Mouse (Mus musculus) embryonic facial prominence, embryonic 13.5 days (tissue): ENCODE measurements around the gene Tango2. TPM values are rescaled to one million over a fixed set of nuclear protein-coding genes. Genes with fewer than 3 reads are reported as not detected.
A peak's percentile ranks its signal among the peaks of the same experiment; 100 is the strongest.

Source experiments
- ATAC-seq: fragments of 200-750 bp; cut with Nextera tagmentation; 2 replicates; pipeline ENCODE4 v1.8.0; 2017; ENCODE audit warnings: low read depth; ENCODE audit not compliant: insufficient number of reproducible peaks, insufficient read depth, low FRiP score, low TSS enrichment
- H3K27ac ChIP-seq: fragments of 300-500 bp; sonication (generic); 2 replicates; pipeline ENCODE4 v1.5.1; 2015; ENCODE audit warnings: moderate library complexity, mild to moderate bottlenecking, inconsistent platforms
- H3K27me3 ChIP-seq: fragments of 300-500 bp; sonication (generic); 2 replicates; pipeline ENCODE4 v1.6.1; 2015; ENCODE audit warnings: mild to moderate bottlenecking, inconsistent platforms
- H3K36me3 ChIP-seq: fragments of 300-500 bp; sonication (generic); 2 replicates; pipeline ENCODE4 v1.6.1; 2015; ENCODE audit warnings: mild to moderate bottlenecking, inconsistent platforms
- H3K4me1 ChIP-seq: fragments of 300-500 bp; sonication (generic); 2 replicates; pipeline ENCODE4 v1.6.1; 2015; ENCODE audit warnings: inconsistent platforms
- H3K4me2 ChIP-seq: fragments of 300-500 bp; sonication (generic); 2 replicates; pipeline ENCODE4 v1.6.1; 2015; ENCODE audit warnings: moderate library complexity, mild to moderate bottlenecking, inconsistent platforms
- H3K4me3 ChIP-seq: fragments of 300-500 bp; sonication (generic); 2 replicates; pipeline ENCODE4 v1.5.1; 2015; ENCODE audit warnings: mild to moderate bottlenecking, inconsistent platforms
- H3K9ac ChIP-seq: fragments of 300-500 bp; sonication (generic); 2 replicates; pipeline ENCODE4 v1.6.1; 2015; ENCODE audit warnings: mild to moderate bottlenecking, inconsistent platforms
- H3K9me3 ChIP-seq: fragments of 300-500 bp; sonication (generic); 2 replicates; pipeline ENCODE4 v1.6.1; 2016; ENCODE audit warnings: inconsistent platforms
- WGBS: fragments of 180-500 bp; shearing (Covaris S2); methylation state at CpG from one replicate; pipeline ENCODE4 v1.1.7; 2015; ENCODE audit warnings: mixed read lengths; 5-methylcytosine and 5-hydroxymethylcytosine counted together
- microRNA counts: library from miRNA; unstranded; fragments of <30 nt; microRNA quantifications from one replicate; lab custom pipeline; 2016
- microRNA-seq: library from miRNA; unstranded; fragments of <30 nt; microRNA quantifications from one replicate; pipeline ENCODE4, GENCODE M21; 2016
- polyA plus RNA-seq: library from polyadenylated mRNA; unstranded; fragments of >200 nt; fragmentation: Nextera tagmentation; extraction: Ambion mirVana; gene quantifications from 2 replicates; pipeline ENCODE4 v1.2.1, GENCODE M21; 2015

Gene Tango2
- polyA plus RNA-seq, 1 experiment from 2014 or later, result 30.6 TPM

DNA sequence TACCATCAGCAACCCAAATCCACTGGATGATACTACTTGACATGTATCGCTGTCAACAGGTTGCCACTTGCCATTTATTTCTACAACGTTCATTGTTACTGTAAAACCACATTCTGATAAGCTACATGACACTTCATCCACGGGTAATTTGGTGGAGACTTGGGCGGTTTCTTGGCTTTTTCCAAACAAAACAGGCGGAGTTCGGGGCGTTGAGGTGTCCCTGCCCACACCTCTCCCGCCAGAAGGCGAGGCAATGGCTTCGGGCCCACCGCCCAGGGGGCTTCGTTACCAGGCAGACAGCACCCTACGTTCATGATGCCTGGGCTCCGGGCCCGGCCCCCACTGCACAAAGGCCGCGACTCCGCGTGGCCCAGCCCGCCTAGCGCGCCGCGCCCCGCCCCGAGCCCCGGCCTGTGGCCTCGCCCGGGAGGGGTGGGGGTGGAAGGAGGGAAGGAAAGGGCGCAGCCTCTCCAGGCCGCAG lies 59.3 kb downstream of the Tango2 start:
- peak overlapping the region; percentile 91 for H3K27ac ChIP-seq
- peaks cover 30% of the 10 kb centered on the region for H3K36me3 ChIP-seq
- H3K9ac ChIP-seq, result peak overlapping the region; percentile 95
- H3K4me2 ChIP-seq, result peak overlapping the region; percentile 95
- H3K4me3 ChIP-seq, result peak overlapping the region; percentile 93
- no peaks in the 10 kb centered on the region for H3K9me3 ChIP-seq
- under 1% methylated on average over 17 of the region's 31 CpGs for WGBS
- no peaks in the 10 kb centered on the region for H3K27me3 ChIP-seq
- peak; percentile 77 for ATAC-seq
- peaks cover 29% of the 10 kb centered on the region for H3K4me1 ChIP-seq

DNA sequence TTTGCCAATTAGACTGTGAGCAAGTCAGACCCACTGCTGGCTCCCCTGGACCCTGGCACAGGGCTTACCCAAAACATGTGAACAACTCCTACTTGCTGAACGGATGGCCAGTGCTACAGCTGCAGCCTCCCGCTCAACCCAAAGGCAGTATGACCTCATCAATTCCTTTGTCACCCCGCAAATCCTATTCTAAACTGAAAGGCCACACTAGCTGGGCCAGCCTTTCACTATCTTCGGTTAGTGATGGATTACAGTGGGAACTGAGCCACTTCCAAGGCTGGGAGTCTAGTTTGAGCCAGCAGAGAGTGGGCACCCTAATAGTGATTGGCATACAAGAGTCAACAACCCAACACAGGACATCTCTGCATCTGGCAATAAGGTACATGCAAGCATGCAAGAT lies 59.7 kb downstream of the Tango2 start:
- H3K4me2 ChIP-seq, result peak overlapping the region; percentile 95
- ATAC-seq, result no peak
- 1% methylated on average over 4 of the region's 4 CpGs for WGBS
- H3K27me3 ChIP-seq, result no peaks in the 10 kb centered on the region
- peak overlapping the region; percentile 95 for H3K9ac ChIP-seq
- H3K27ac ChIP-seq, result peak overlapping the region; percentile 91; the same call in 1 of the 2 replicates
- peaks cover 34% of the 10 kb centered on the region for H3K36me3 ChIP-seq
- peaks cover 29% of the 10 kb centered on the region for H3K4me1 ChIP-seq
- no peaks in the 10 kb centered on the region for H3K9me3 ChIP-seq
- H3K4me3 ChIP-seq, result peak overlapping the region; percentile 93

GRCm38 (mm10) chr16:18275166-18275565 lies 72.7 kb downstream of the Tango2 start:
- no peak for ATAC-seq
- H3K4me2 ChIP-seq, result no peak overlapping the region

GRCm38 (mm10) chr16:18268182-18268581 lies 79.7 kb downstream of the Tango2 start:
- H3K9me3 ChIP-seq, result no peaks in the 10 kb centered on the region
- no peaks in the 10 kb centered on the region for H3K4me1 ChIP-seq
- no peak overlapping the region for H3K9ac ChIP-seq
- no peak overlapping the region for H3K4me2 ChIP-seq
- no peak overlapping the region for H3K27ac ChIP-seq
- no peak for ATAC-seq
- H3K27me3 ChIP-seq, result no peaks in the 10 kb centered on the region
- H3K36me3 ChIP-seq, result peaks cover 90% of the 10 kb centered on the region
- WGBS, result 89% methylated on average over 5 of the region's 5 CpGs
- H3K4me3 ChIP-seq, result no peak overlapping the region

More at GRCm38 (mm10) chr16:18275166-18275565, 72.7 kb downstream of the Tango2 start:
- no peaks in the 10 kb centered on the region for H3K4me1 ChIP-seq
- H3K4me3 ChIP-seq, result no peak overlapping the region
- H3K36me3 ChIP-seq, result peaks cover 91% of the 10 kb centered on the region
- H3K9me3 ChIP-seq, result no peaks in the 10 kb centered on the region
- no peak overlapping the region for H3K27ac ChIP-seq
- WGBS, result 70% methylated on average over 2 of the region's 2 CpGs
- H3K27me3 ChIP-seq, result no peaks in the 10 kb centered on the region
- H3K9ac ChIP-seq, result no peak overlapping the region

- Histone ChIP-seq H3K9ac (no peak overlapping the region), H3K9me3 (no peaks in the 10 kb centered on the region), H3K4me2 (no peak overlapping the region), H3K27ac (no peak overlapping the region), H3K36me3 (peaks cover 90% of the 10 kb centered on the region), H3K4me3 (no peak overlapping the region), H3K27me3 (no peaks in the 10 kb centered on the region), H3K4me1 (no peaks in the 10 kb centered on the region)
- no peak for ATAC-seq
- WGBS, result 89% methylated on average over 2 of the region's 2 CpGs
Measured at GRCm38 (mm10) chr16:18265024-18265423, 82.9 kb downstream of the Tango2 start.

GRCm38 (mm10) chr16:18258221-18258620 lies 89.7 kb downstream of the Tango2 start, which contains the start of gene Gm49776:
Gm49776 (minus strand) TSS chr16:18258321.
- Histone ChIP-seq H3K4me1 (no peaks in the 10 kb centered on the region), H3K36me3 (peaks cover 94% of the 10 kb centered on the region), H3K4me2 (no peak within 1 kb of the TSS), H3K9ac (no peak within 1 kb of the TSS), H3K27me3 (no peaks in the 10 kb centered on the region), H3K4me3 (no peak within 1 kb of the TSS), H3K9me3 (no peaks in the 10 kb centered on the region), H3K27ac (no peak within 1 kb of the TSS)
- WGBS, result 97% methylated on average over 2 of the region's 2 CpGs
- ATAC-seq, result no peak

DNA sequence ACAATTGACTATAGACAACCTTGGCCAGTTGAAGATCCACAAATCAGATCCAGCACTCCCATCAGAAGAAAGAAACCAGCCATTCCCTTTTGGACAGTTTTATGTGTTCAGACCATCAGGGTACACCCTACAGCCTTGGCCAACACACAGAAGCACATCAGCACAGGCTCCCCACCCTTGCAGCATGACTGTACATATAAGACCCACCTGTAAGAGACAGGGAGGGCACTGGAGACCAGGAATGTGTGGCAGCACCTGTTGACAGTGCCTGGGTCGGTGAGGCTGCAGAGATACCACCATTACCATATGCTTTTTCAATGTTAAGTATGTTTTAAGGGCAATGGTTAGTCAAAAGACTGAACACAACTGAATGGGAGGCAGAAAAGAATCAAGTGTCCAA lies 94.0 kb downstream of the Tango2 start:
- Histone ChIP-seq H3K27ac (no peak overlapping the region), H3K4me3 (no peak overlapping the region), H3K27me3 (no peaks in the 10 kb centered on the region), H3K9me3 (no peaks in the 10 kb centered on the region), H3K4me1 (peaks cover 24% of the 10 kb centered on the region), H3K4me2 (no peak overlapping the region), H3K36me3 (peaks cover 78% of the 10 kb centered on the region), H3K9ac (no peak overlapping the region)
- 89% methylated on average over 1 of the region's 1 CpGs for WGBS
- no peak for ATAC-seq

- peaks cover 69% of the 10 kb centered on the region for H3K36me3 ChIP-seq
Measured at GRCm38 (mm10) chr16:18252736-18253135, 95.2 kb downstream of the Tango2 start.

DNA sequence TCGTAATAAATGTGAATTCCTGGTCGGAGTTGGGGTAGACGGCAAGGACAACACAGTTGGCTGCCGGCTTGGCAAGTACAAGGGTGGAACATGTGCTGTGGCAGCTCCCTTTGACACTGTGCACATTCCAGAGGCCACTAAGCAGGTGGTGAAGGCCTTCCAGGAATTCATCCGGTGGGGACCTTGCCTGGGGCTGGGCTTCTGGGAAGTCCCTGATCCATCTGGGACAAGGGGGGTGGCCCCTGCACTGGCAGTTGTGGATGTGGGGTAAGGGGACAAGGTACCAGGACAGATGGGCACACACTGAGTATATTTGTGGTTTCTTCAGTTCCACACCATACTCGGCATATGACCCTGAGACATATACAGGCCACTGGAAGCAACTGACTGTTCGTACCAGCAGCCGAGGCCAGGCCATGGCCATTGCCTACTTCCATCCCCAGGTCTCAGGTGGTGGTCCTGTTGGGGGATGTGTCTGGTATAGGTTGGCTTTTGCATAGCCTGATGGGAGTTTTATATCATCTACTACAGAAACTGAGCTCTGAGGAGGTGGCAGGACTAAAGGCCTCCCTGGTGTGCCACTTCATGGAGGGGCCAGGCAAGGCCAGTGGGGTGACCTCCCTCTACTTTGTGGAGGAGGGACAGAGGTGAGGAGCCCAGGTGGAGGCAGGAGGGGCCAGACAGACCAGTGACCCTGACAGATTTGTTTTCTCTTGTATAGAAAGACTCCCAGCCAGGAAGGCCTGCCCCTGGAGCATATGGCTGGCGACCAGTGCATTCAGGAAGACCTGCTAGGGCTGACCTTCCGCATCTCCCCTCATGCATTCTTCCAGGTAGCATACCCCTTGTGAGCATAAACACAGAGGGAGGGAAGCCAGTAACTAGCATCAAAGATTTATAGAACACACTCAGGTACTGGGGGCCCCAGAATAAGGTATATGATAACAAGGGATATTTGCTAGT lies 96.8 kb downstream of the Tango2 start:
- Histone ChIP-seq H3K4me2 (peak overlapping the region; percentile 96), H3K36me3 (peaks cover 63% of the 10 kb centered on the region), H3K27me3 (no peaks in the 10 kb centered on the region), H3K27ac (no peak overlapping the region), H3K9me3 (no peaks in the 10 kb centered on the region), H3K4me3 (peak overlapping the region; percentile 15), H3K9ac (peak overlapping the region; percentile 95), H3K4me1 (peaks cover 39% of the 10 kb centered on the region)
- WGBS, result 74% methylated on average over 10 of the region's 10 CpGs
- ATAC-seq, result no peak

More at GRCm38 (mm10) chr16:18252736-18253135, 95.2 kb downstream of the Tango2 start:
- Histone ChIP-seq H3K4me1 (peaks cover 24% of the 10 kb centered on the region), H3K9ac (no peak overlapping the region), H3K27me3 (no peaks in the 10 kb centered on the region), H3K27ac (no peak overlapping the region), H3K4me2 (no peak overlapping the region), H3K9me3 (no peaks in the 10 kb centered on the region), H3K4me3 (no peak overlapping the region)
- WGBS, result 84% methylated on average over 6 of the region's 6 CpGs
- ATAC-seq, result no peak

MicroRNAs encoded within 50 kb of the gene (microRNA counts, 519-probe panel; counts per million panel counts)
- microRNA mmu-miR-1306 (lab: Ali Mortazavi, UCI) (2,344 counts per million, percentile 58 among the panel's probes with 10 or more counts), microRNA mmu-miR-185 (lab: Ali Mortazavi, UCI) (3,178 counts per million, percentile 74 among the panel's probes with 10 or more counts)

Small RNAs within 50 kb of the gene (microRNA-seq; reads per million reads assigned to microRNA genes)
- gene Gm24572 (2.6 reads per million, percentile 9 among the genes with 10 or more reads in this experiment), gene Gm26219 (not detected), gene Mir1306 (247 reads per million, percentile 65 among the genes with 10 or more reads in this experiment), gene Mir185 (236 reads per million, percentile 64 among the genes with 10 or more reads in this experiment)

Other genes with a start within 250 kb of the Tango2 start
- 5.6 and 6.3 TPM in 2 replicates for gene Rtn4r, start 220.5 kb downstream of the Tango2 start, polyA plus RNA-seq
- not detected in 2 replicates for gene Ccdc188, start 130.2 kb downstream of the Tango2 start, polyA plus RNA-seq
- 13.9 and 18.1 TPM in 2 replicates for gene Zdhhc8, start 113.0 kb downstream of the Tango2 start, polyA plus RNA-seq
- 110 and 112 TPM in 2 replicates for gene Trmt2a, start 99.4 kb downstream of the Tango2 start, polyA plus RNA-seq
- gene Ranbp1, start 99.4 kb downstream of the Tango2 start, polyA plus RNA-seq, result 608 and 686 TPM in 2 replicates
- gene Gm49776, start 89.8 kb downstream of the Tango2 start, polyA plus RNA-seq, result 0.59 and 3.0 TPM in 2 replicates
- gene Dgcr8, start 58.9 kb downstream of the Tango2 start, polyA plus RNA-seq, result 38.6 and 39.9 TPM in 2 replicates
- gene Arvcf, start 79 bp upstream of the Tango2 start, polyA plus RNA-seq, result 30.8 and 33.6 TPM in 2 replicates
- gene Txnrd2, start 78.3 kb upstream of the Tango2 start, polyA plus RNA-seq, result 14.9 and 17.7 TPM in 2 replicates
- 73.9 and 78.8 TPM in 2 replicates for gene Comt, start 78.7 kb upstream of the Tango2 start, polyA plus RNA-seq
- gene Gnb1l, start 150.6 kb upstream of the Tango2 start, polyA plus RNA-seq, result 19.7 and 20.3 TPM in 2 replicates
- gene Rtl10, start 150.8 kb upstream of the Tango2 start, polyA plus RNA-seq, result 5.4 and 5.5 TPM in 2 replicates
- 7.9 and 8.3 TPM in 2 replicates for gene Tbx1, start 242.6 kb upstream of the Tango2 start, polyA plus RNA-seq